ENCODE assay signal across 10 mouse cellular contexts in the genomic region with DNA sequence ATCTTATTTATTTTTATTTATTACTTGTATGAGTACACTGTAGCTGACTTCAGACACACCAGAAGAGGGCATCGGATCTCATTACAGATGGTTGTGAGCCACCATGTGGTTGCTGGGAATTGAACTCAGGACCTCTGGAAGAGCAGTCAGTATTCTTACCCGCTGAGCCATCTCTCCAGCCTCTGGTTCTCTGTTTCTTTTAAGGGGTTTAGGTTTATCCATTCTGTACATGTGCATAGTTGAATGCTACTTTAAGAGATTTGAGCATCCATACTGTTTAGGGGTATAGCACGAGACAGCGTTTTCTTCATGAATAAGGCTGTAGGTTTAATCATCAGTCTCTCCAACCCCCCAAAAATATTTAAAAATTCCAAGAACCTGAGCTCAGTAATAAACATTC. TPM values are rescaled to one million over a fixed set of nuclear protein-coding genes. Genes with fewer than 3 reads are reported as not detected.
DNase-seq lines count a peak whose midpoint lies in the region; TF ChIP-seq lines count a peak whose summit lies in the region.
"Not testable (repeated sequence)": the region's sequence is repeated elsewhere in the genome, so short reads cannot be mapped to it uniquely, and the experiment has no call there.
"Had no signal": no experiment of that assay in that cellular context is flagged by ENCODE, and none has a peak within 500 bp of the region (broad histone marks: within the 10 kb centered on the region; RNA-seq: fewer than 3 reads in every experiment).

No protein-coding gene starts in this region.

- not testable (repeated sequence) for TF ChIP-seq EP300 in CH12.LX (IDR thresholded peaks at IDR 0.05; ENCODE audit: low read length); MEL (IDR thresholded peaks at IDR 0.05; ENCODE audit: low read depth in 1 of 2, low read length in 2 of 2)

- not testable (repeated sequence) for H3K27me3 ChIP-seq in CH12.LX (replicated peaks); MEL (ENCODE audit: control insufficient read depth in 1 of 2, insufficient read depth in 2 of 2, low read length in 2 of 2)

- not testable (repeated sequence) for H3K4me3 ChIP-seq in CH12.LX (replicated peaks in 1 of 3; ENCODE audit: low read depth in 2 of 3, low read length in 2 of 3, poor library complexity in 1 of 3); MEL (ENCODE audit: control insufficient read depth in 1 of 2, insufficient read depth in 1 of 2, low read depth in 2 of 2, low read length in 2 of 2)

- H3K79me2 ChIP-seq in CH12.LX (replicated peaks; ENCODE audit: control insufficient read depth, extremely low read depth, insufficient read depth, poor library complexity, severe bottlenecking); MEL (ENCODE audit: control insufficient read depth, insufficient read depth, low read length, poor library complexity): not testable (repeated sequence)

- TF ChIP-seq RAD21 in CH12.LX (IDR thresholded peaks at IDR 0.05; ENCODE audit: low read depth, low read length); MEL (IDR thresholded peaks at IDR 0.05; ENCODE audit: low read depth, low read length): not testable (repeated sequence)

- H3K4me2 ChIP-seq in CH12.LX (ENCODE audit: insufficient read depth, low read depth, poor library complexity, severe bottlenecking), result not testable (repeated sequence)

- not testable (repeated sequence) for H3K9me3 ChIP-seq in CH12.LX (replicated peaks; ENCODE audit: low read length); MEL (replicated peaks; ENCODE audit: insufficient read depth, low read length)

- H3K36me3 ChIP-seq in CH12.LX (replicated peaks in 1 of 2; ENCODE audit: control insufficient read depth in 1 of 2, insufficient read depth in 1 of 2, low read length in 1 of 2); MEL (ENCODE audit: control insufficient read depth in 1 of 2, insufficient read depth in 2 of 2, low read length in 2 of 2): not testable (repeated sequence)

- dilution Hi-C loops in CH12.LX (cut with MboI; ENCODE audit: extremely low pct_ligation_motif_present, extremely low pct_unique_long_range_greater_than_20kb, low sequenced_read_pairs), result not testable (repeated sequence)

- TF ChIP-seq POLR2A in CH12.LX (IDR thresholded peaks at IDR 0.05; ENCODE audit: low read depth, low read length); MEL (IDR thresholded peaks at IDR 0.05; ENCODE audit: control insufficient read depth in 1 of 2, insufficient read depth in 1 of 2, low read depth in 1 of 2, low read length in 2 of 2, poor library complexity in 1 of 2): not testable (repeated sequence)

- not testable (repeated sequence) for H3K9ac ChIP-seq in CH12.LX (ENCODE audit: insufficient read depth, low read depth); MEL (ENCODE audit: control insufficient read depth, low read depth, low read length, poor library complexity, severe bottlenecking)

- in situ Hi-C loops in CH12.LX (cut with MboI; ENCODE audit: low pct_ligation_motif_present, low pct_unique_long_range_greater_than_20kb, low sequenced_read_pairs), result not testable (repeated sequence)

- not testable (repeated sequence) for DNase-seq in CH12.LX (ENCODE audit: extremely low read depth); MEL (ENCODE audit: low read depth, low spot score)

- not testable (repeated sequence) for H3K27ac ChIP-seq in CH12.LX (ENCODE audit: insufficient read depth, low read depth); MEL (ENCODE audit: control insufficient read depth, low read depth, low read length)

- H3K4me1 ChIP-seq in CH12.LX (ENCODE audit: control insufficient read depth in 1 of 2, insufficient read depth in 2 of 2); MEL (ENCODE audit: control insufficient read depth in 1 of 2, insufficient read depth in 2 of 2, low read length in 2 of 2): not testable (repeated sequence)

- not testable (repeated sequence) for TF ChIP-seq CTCF in CH12.LX (conservative IDR thresholded peaks at IDR 0.05 in 1 of 2, IDR thresholded peaks at IDR 0.05 in 1 of 2; ENCODE audit: low read depth in 2 of 2, low read length in 2 of 2); MEL (IDR thresholded peaks at IDR 0.05 in 2 of 3, conservative IDR thresholded peaks at IDR 0.05 in 1 of 3; ENCODE audit: control insufficient read depth in 1 of 3, insufficient read depth in 1 of 3, low read depth in 2 of 3, low read length in 3 of 3, poor library complexity in 1 of 3, severe bottlenecking in 1 of 3)

TF ChIP-seq in CH12.LX, 34 proteins besides CTCF, POLR2A, EP300 and RAD21:
- TF ChIP-seq TBP (conservative IDR thresholded peaks at IDR 0.05; ENCODE audit: low read depth, low read length), result 0 out of 2 replicates have a peak, but pooled peaks have one; percentile 63
TF ChIP-seq in CH12.LX: peak in this region for 1; not testable (repeated sequence) for 33.

TF ChIP-seq in MEL, 35 proteins besides CTCF, POLR2A, EP300 and RAD21:
- TF ChIP-seq TBP (IDR thresholded peaks at IDR 0.05; ENCODE audit: low read depth, low read length), result peak; percentile 86

RNA-seq across cellular contexts. Expression of gene Ttc39d, which starts 6.7 kb away (rescaled TPM):
- total RNA-seq in CH12.LX (2012; rRNA removed) (0.13 TPM in 1 of 2 replicates, not detected in the other), CH12.LX (2014; rRNA removed) (not detected in 2 replicates), MEL (2012; rRNA removed) (not detected in 2 replicates)
- polyA plus RNA-seq in CH12.LX (2012; ENCODE audit: insufficient read length, low read depth) (not detected in 2 replicates), MEL (2012; ENCODE audit: insufficient read depth in 1 of 2, insufficient read length in 2 of 2, low read depth in 1 of 2, low replicate concordance in 2 of 2, missing spikeins in 1 of 2) (not detected)
- total RNA-seq: adrenal gland, adult 18-20 months; adrenal gland, postnatal 10 days; adrenal gland, postnatal 14 days; adrenal gland, postnatal 36 days had no signal
- polyA plus RNA-seq: activated CD4-positive, CD25-positive, alpha-beta regulatory T cell, adult 4 months; adrenal gland, adult 2 months; CD4-positive, CD25-positive, alpha-beta regulatory T cell, adult 4 months; G1E had no signal

RNA-seq across cellular contexts. Expression of gene Srsf7, which starts 6.9 kb away (rescaled TPM):
- total RNA-seq in CH12.LX (2012; rRNA removed) (268 and 366 TPM in 2 replicates), CH12.LX (2014; rRNA removed) (442 and 482 TPM in 2 replicates), MEL (2012; rRNA removed) (419 and 425 TPM in 2 replicates)
- polyA plus RNA-seq in CH12.LX (2012; ENCODE audit: insufficient read length, low read depth) (383 and 398 TPM in 2 replicates), MEL (2012; ENCODE audit: insufficient read depth in 1 of 2, insufficient read length in 2 of 2, low read depth in 1 of 2, low replicate concordance in 2 of 2, missing spikeins in 1 of 2) (100 to 1,000 TPM in 1 of 2 experiments, not detected in 1; 399 TPM)

RNA-seq across cellular contexts. Expression of gene Gemin6, which starts 10.2 kb away (rescaled TPM):
- 65.6 and 85.9 TPM in 2 replicates for total RNA-seq in CH12.LX (2012; rRNA removed)
- total RNA-seq in CH12.LX (2014; rRNA removed), result 120 and 143 TPM in 2 replicates
- polyA plus RNA-seq in CH12.LX (2012; ENCODE audit: insufficient read length, low read depth), result 63.4 and 66.0 TPM in 2 replicates
- total RNA-seq in MEL (2012; rRNA removed), result 25.3 and 31.6 TPM in 2 replicates
- 10 to 100 TPM in 1 of 2 experiments, not detected in 1; 19.6 TPM for polyA plus RNA-seq in MEL (2012; ENCODE audit: insufficient read depth in 1 of 2, insufficient read length in 2 of 2, low read depth in 1 of 2, low replicate concordance in 2 of 2, missing spikeins in 1 of 2)
